Mouse (Mus musculus) heart, postnatal 0 days (tissue): ENCODE results near the gene Atp6v0e. TPM values are rescaled to one million over a fixed set of nuclear protein-coding genes. Genes with fewer than 3 reads are reported as not detected.
A peak's percentile ranks its signal among the peaks of the same experiment; 100 is the strongest.

ENCODE experiments used
- ATAC-seq: fragments of 200-750 bp; cut with Nextera tagmentation; 2 replicates; pipeline ENCODE4 v1.8.0; 2017; ENCODE audit warnings: low read depth, moderate number of reproducible peaks, moderate library complexity; ENCODE audit not compliant: insufficient read depth
- DNase-seq: peaks from one replicate; pipeline ENCODE4 v3.0.0-alpha.2; 2016; ENCODE audit warnings: low spot score
- H3K27ac ChIP-seq: fragments of 300-500 bp; sonication (generic); 2 replicates; pipeline ENCODE4 v1.5.1; 2014; ENCODE audit warnings: low read depth, mild to moderate bottlenecking
- H3K27me3 ChIP-seq: fragments of 300-500 bp; sonication (generic); 2 replicates; pipeline ENCODE4 v1.6.1; 2014; ENCODE audit warnings: low read length, mixed read lengths; ENCODE audit not compliant: control insufficient read depth, insufficient read depth
- H3K36me3 ChIP-seq: fragments of 300-500 bp; sonication (generic); replicated peaks from 2 replicates; pipeline ENCODE4 v1.6.1; 2014; ENCODE audit warnings: low read length, mixed read lengths; ENCODE audit not compliant: control insufficient read depth, insufficient read depth
- H3K4me1 ChIP-seq: fragments of 300-500 bp; sonication (generic); 2 replicates; pipeline ENCODE4 v1.6.1; 2014; ENCODE audit warnings: antibody characterized with exemption; ENCODE audit not compliant: control insufficient read depth, insufficient read depth
- H3K4me2 ChIP-seq: fragments of 300-500 bp; sonication (generic); 2 replicates; pipeline ENCODE4 v1.6.1; 2014; ENCODE audit warnings: low read depth, mild to moderate bottlenecking, low read length, moderate library complexity
- H3K4me3 ChIP-seq: fragments of 300-500 bp; sonication (generic); 2 replicates; pipeline ENCODE4 v1.5.1; 2014; ENCODE audit warnings: low read depth, low read length
- H3K9ac ChIP-seq: fragments of 300-500 bp; sonication (generic); replicated peaks from 2 replicates; pipeline ENCODE4 v1.6.1; 2014; ENCODE audit warnings: low read depth, low read length, mixed read lengths
- H3K9me3 ChIP-seq: fragments of 300-500 bp; sonication (generic); replicated peaks from 2 replicates; pipeline ENCODE4 v1.6.1; 2016; ENCODE audit warnings: low read length; ENCODE audit not compliant: control insufficient read depth
- CTCF ChIP-seq: IDR thresholded peaks from 2 replicates; pipeline ENCODE4 v1.5.1; 2016; ENCODE audit warnings: antibody characterized with exemption, control low read depth, low read depth
- EP300 ChIP-seq: IDR thresholded peaks from 2 replicates; pipeline ENCODE4 v1.6.1; 2016; ENCODE audit warnings: antibody characterized with exemption, low read depth
- WGBS: fragments of 180-500 bp; shearing (Covaris S2); extraction: QIAGEN DNeasy Blood & Tissue Kit; methylation state at CpG from one replicate; pipeline ENCODE4 v1.1.7; 2014; 5-methylcytosine and 5-hydroxymethylcytosine counted together
- polyA plus RNA-seq: library from polyadenylated mRNA; unstranded; fragments of >200 nt; fragmentation: Nextera tagmentation; extraction: Ambion mirVana; gene quantifications from 2 replicates; pipeline ENCODE4 v1.2.1, GENCODE M21; 2015
- total RNA-seq: library from RNA; depleted of rRNA; stranded (reverse); fragments of >200 nt; gene quantifications from 2 replicates; pipeline ENCODE4 v1.2.3, GENCODE M21; 2014; ENCODE audit warnings: low replicate concordance

Gene Atp6v0e
- total and polyA plus RNA-seq, 2 experiments from 2014 or later = 206 to 298 TPM

DNA sequence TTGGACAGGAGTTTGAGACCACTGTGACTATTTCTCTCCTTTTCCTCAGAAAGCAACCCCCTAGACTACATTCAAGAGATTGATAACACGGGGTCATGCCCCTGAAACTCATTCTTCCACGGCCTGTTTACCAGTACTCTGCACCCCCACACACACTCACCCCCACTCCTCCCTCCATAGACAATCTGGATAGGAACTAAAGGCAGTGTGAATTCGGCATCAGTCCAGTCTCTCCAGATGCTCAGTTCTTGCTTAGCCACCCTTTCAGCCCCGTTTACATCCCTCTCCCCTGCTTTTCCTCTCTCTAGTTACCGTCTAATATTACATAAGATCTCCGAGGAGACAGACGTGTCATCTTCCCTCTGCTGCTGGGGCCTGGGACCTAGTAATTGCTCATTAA lies 31.1 kb downstream of the Atp6v0e start:
- H3K4me2 ChIP-seq = no peak overlapping the region
- DNase-seq (no peak), ATAC-seq (no peak)
- H3K36me3 ChIP-seq = peaks cover 31% of the 10 kb centered on the region
- H3K9me3 ChIP-seq = no peaks in the 10 kb centered on the region
- no peak for TF ChIP-seq EP300
- TF ChIP-seq CTCF = no peak
- no peaks in the 10 kb centered on the region for H3K27me3 ChIP-seq
- H3K27ac ChIP-seq = no peak overlapping the region
- 70% methylated on average over 7 of the region's 7 CpGs for WGBS
- H3K4me1 ChIP-seq = peaks cover 7% of the 10 kb centered on the region; the same call in 1 of the 2 replicates
- no peak overlapping the region for H3K4me3 ChIP-seq
- H3K9ac ChIP-seq = no peak overlapping the region

- Histone ChIP-seq H3K9me3 (no peaks in the 10 kb centered on the region), H3K36me3 (peaks cover 37% of the 10 kb centered on the region), H3K4me3 (no peak overlapping the region), H3K4me1 (peaks cover 11% of the 10 kb centered on the region; the same call in 1 of the 2 replicates), H3K27ac (no peak overlapping the region), H3K27me3 (no peaks in the 10 kb centered on the region), H3K9ac (no peak overlapping the region), H3K4me2 (no peak overlapping the region)
- WGBS = 92% methylated on average over 3 of the region's 3 CpGs
- TF ChIP-seq EP300 (no peak), CTCF (no peak)
- DNase-seq (no peak), ATAC-seq (no peak)
Measured at GRCm38 (mm10) chr17:26695193-26695592, 32.2 kb downstream of the Atp6v0e start.

- no peak for TF ChIP-seq EP300
- TF ChIP-seq CTCF = peak; percentile 41; the same call in 1 of the 2 replicates
- Histone ChIP-seq H3K9me3 (no peaks in the 10 kb centered on the region), H3K36me3 (peaks cover 49% of the 10 kb centered on the region), H3K4me3 (no peak overlapping the region), H3K27ac (peak overlapping the region; percentile 69; the same call in 1 of the 2 replicates), H3K4me1 (peaks cover 27% of the 10 kb centered on the region), H3K27me3 (no peaks in the 10 kb centered on the region), H3K9ac (no peak overlapping the region), H3K4me2 (no peak overlapping the region)
- ATAC-seq (no peak), DNase-seq (no peak)
- 91% methylated on average over 5 of the region's 5 CpGs for WGBS
Measured at GRCm38 (mm10) chr17:26698846-26699245, 35.8 kb downstream of the Atp6v0e start.

DNA sequence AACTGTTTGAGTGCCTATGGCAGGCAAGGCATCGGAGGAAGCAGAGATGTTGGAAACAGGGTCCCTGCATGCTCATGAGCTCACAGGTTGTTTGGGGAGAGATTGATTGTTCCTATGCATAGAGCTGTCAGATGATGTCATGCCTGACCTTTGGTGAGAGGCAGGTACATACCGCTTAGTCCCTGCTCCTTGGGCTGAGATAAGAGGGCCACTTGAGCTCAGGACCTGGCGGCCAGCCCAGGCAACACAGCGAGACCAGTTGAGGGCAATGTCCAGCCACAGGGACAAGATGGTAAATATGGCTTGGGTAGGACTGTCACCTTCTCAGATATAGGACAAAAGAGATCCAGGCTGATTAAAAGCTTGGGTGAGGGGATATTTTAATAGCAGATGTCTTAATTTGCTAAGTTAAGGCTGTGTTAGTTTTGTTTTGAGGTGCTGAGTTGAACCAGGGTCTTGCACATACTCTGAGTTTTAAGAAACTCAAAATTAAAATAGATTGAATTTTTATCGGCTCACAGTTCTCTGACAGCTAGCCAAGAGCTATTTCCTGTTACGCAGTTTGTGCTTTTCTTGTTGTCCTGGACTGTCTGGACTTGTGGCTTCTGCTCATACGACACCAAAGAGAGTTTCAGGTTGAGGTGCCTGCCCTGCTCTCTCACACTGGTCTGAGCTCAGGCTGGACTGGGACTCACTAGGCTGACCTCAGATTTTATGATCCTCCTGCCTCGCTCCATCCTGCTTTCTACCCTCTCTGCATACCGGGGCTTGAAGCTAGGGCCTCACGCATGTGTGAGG lies 37.0 kb downstream of the Atp6v0e start:
- 43% methylated on average over 10 of the region's 10 CpGs for WGBS
- H3K4me1 ChIP-seq = peaks cover 27% of the 10 kb centered on the region
- ATAC-seq = peak; percentile 76

DNA sequence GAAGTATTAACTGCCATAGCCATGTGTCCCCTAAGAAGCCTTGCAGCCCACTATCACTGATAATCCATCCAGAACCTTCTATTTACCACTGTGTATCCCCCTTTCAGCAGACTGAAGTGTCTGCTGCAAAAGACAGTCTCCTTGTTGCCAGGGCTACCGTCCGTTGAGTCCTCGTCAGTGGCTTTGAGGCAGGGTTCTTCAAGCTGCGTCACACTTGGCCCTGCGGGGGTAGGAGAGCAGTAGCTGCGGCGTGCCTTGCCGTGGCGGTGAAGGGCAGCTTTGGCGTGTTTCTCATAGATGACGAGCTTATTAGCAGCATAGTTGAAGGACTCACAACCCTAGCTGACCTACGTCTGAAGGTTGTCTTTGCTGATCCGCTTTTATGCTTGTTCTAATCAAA lies 38.5 kb downstream of the Atp6v0e start:
- no peak overlapping the region for H3K9ac ChIP-seq
- peak overlapping the region; percentile 10; the same call in 1 of the 2 replicates for H3K4me2 ChIP-seq
- peak overlapping the region; percentile 38 for H3K27ac ChIP-seq
- no peaks in the 10 kb centered on the region for H3K27me3 ChIP-seq
- DNase-seq (no peak), ATAC-seq (no peak)
- peaks cover 32% of the 10 kb centered on the region for H3K4me1 ChIP-seq
- H3K36me3 ChIP-seq = peaks cover 38% of the 10 kb centered on the region
- no peak overlapping the region for H3K4me3 ChIP-seq
- TF ChIP-seq CTCF (no peak), EP300 (no peak)
- no peaks in the 10 kb centered on the region for H3K9me3 ChIP-seq
- 46% methylated on average over 13 of the region's 13 CpGs for WGBS

More for the DNA sequence above, 37.0 kb downstream of the Atp6v0e start:
- Histone ChIP-seq H3K27me3 (no peaks in the 10 kb centered on the region), H3K36me3 (peaks cover 49% of the 10 kb centered on the region), H3K9me3 (no peaks in the 10 kb centered on the region), H3K9ac (no peak overlapping the region; the same call in 1 of the 2 replicates), H3K27ac (peak overlapping the region; percentile 69), H3K4me2 (no peak overlapping the region), H3K4me3 (no peak overlapping the region)
- peak; percentile 41 for DNase-seq
- no peak for TF ChIP-seq CTCF
- TF ChIP-seq EP300 = peak; percentile 28; the same call in 1 of the 2 replicates
